Mouse (Mus musculus) granulocyte monocyte progenitor cell, adult 5-6 weeks (primary cell): ENCODE data around the gene Oit1. TPM values are rescaled to one million over a fixed set of nuclear protein-coding genes. Genes with fewer than 3 reads are reported as not detected.

Experiments
- ATAC-seq: replicated peaks from 2 replicates; pipeline ENCODE4 v1.8.0; 2016; ENCODE audit warnings: mild to moderate bottlenecking, moderate TSS enrichment, inconsistent platforms; ENCODE audit not compliant: poor library complexity, severe bottlenecking
- total RNA-seq, 2 experiments: library from RNA; stranded (forward) in 1 of 2; stranded (reverse) in 1 of 2; fragments of 200-712, 200-1000 nt in 1 of 2; fragments of >200 nt in 1 of 2; fragmentation: Nextera tagmentation in 1 of 2; gene quantifications; 2 replicates each; pipeline ENCODE4 v1.2.3; 2014 to 2017

The Oit1 gene
- total RNA-seq, 2 experiments from 2014 or later, result not detected

GRCm38 (mm10) chr14:8306884-8307283 lies 71.7 kb downstream of the Oit1 start:
- no peak for ATAC-seq

- ATAC-seq, result no peak
Observed at GRCm38 (mm10) chr14:8305014-8305413, 73.5 kb downstream of the Oit1 start.

- no peak for ATAC-seq
Observed at GRCm38 (mm10) chr14:8304082-8304481, 74.5 kb downstream of the Oit1 start.

- no peak for ATAC-seq
Observed at GRCm38 (mm10) chr14:8302687-8303086, 75.9 kb downstream of the Oit1 start.

- ATAC-seq, result peak; percentile 53; the same call in 1 of the 2 replicates
Observed at GRCm38 (mm10) chr14:8300281-8300680, 78.3 kb downstream of the Oit1 start.

Other genes with a start within 250 kb of the Oit1 start
- 102 and 123 TPM in 2 replicates for gene Pdhb, start 205.7 kb downstream of the Oit1 start, total RNA-seq (2014; fragmentation: Nextera tagmentation)
- 143 and 158 TPM in 2 replicates for gene Pdhb, start 205.7 kb downstream of the Oit1 start, total RNA-seq (2017)
- 6.6 and 12.7 TPM in 2 replicates for gene Kctd6, start 164.6 kb downstream of the Oit1 start, total RNA-seq (2014; fragmentation: Nextera tagmentation)
- 6.2 and 6.6 TPM in 2 replicates for gene Kctd6, start 164.6 kb downstream of the Oit1 start, total RNA-seq (2017)
- gene Acox2, start 119.4 kb downstream of the Oit1 start, total RNA-seq (2014; fragmentation: Nextera tagmentation), result not detected in 2 replicates
- gene Acox2, start 119.4 kb downstream of the Oit1 start, total RNA-seq (2017), result not detected in 2 replicates
- not detected in 2 replicates for gene Fam107a, start 60.7 kb downstream of the Oit1 start, total RNA-seq (2014; fragmentation: Nextera tagmentation)
- gene Fam107a, start 60.7 kb downstream of the Oit1 start, total RNA-seq (2017), result not detected in 2 replicates